Mouse (Mus musculus) midbrain, embryonic 15.5 days (tissue): ENCODE measurements around the gene Hyou1. TPM values are rescaled to one million over a fixed set of nuclear protein-coding genes. Genes with fewer than 3 reads are reported as not detected.
"Not testable (repeated sequence)": the region's sequence is repeated elsewhere in the genome, so short reads cannot be mapped to it uniquely, and the experiment has no call there.

ENCODE experiments used
- ATAC-seq: fragments of 200-750 bp; cut with Nextera tagmentation; replicated peaks from 2 replicates; pipeline ENCODE4 v1.8.0; 2017; ENCODE audit warnings: moderate TSS enrichment
- H3K27ac ChIP-seq: fragments of 300-500 bp; sonication (generic); 2 replicates; pipeline ENCODE4 v1.5.1; 2015; ENCODE audit warnings: mild to moderate bottlenecking, inconsistent platforms
- H3K27me3 ChIP-seq: fragments of 300-500 bp; sonication (generic); replicated peaks from 2 replicates; pipeline ENCODE4 v1.6.1; 2015; ENCODE audit warnings: inconsistent platforms
- H3K36me3 ChIP-seq: fragments of 300-500 bp; sonication (generic); replicated peaks from 2 replicates; pipeline ENCODE4 v1.6.1; 2015; ENCODE audit warnings: inconsistent platforms
- H3K4me1 ChIP-seq: fragments of 300-500 bp; sonication (generic); 2 replicates; pipeline ENCODE4 v1.6.1; 2015; ENCODE audit warnings: inconsistent platforms
- H3K4me2 ChIP-seq: fragments of 300-500 bp; sonication (generic); 2 replicates; pipeline ENCODE4 v1.6.1; 2015; ENCODE audit warnings: inconsistent platforms, mild to moderate bottlenecking, moderate library complexity
- H3K4me3 ChIP-seq: fragments of 300-500 bp; sonication (generic); 2 replicates; pipeline ENCODE4 v1.5.1; 2015; ENCODE audit warnings: mild to moderate bottlenecking, inconsistent platforms
- H3K9ac ChIP-seq: fragments of 300-500 bp; sonication (generic); 2 replicates; pipeline ENCODE4 v1.6.1; 2015; ENCODE audit warnings: mild to moderate bottlenecking, inconsistent platforms
- H3K9me3 ChIP-seq: fragments of 300-500 bp; sonication (generic); 2 replicates; pipeline ENCODE4 v1.6.1; 2016; ENCODE audit warnings: inconsistent platforms
- WGBS: fragments of 180-500 bp; shearing (Covaris S2); methylation state at CpG from one replicate; pipeline ENCODE4 v1.1.7; 2015; ENCODE audit warnings: mixed read lengths; 5-methylcytosine and 5-hydroxymethylcytosine counted together
- polyA plus RNA-seq: library from polyadenylated mRNA; unstranded; fragments of >200 nt; fragmentation: Nextera tagmentation; extraction: Ambion mirVana; gene quantifications from 2 replicates; pipeline ENCODE4 v1.2.1, GENCODE M21; 2015

Gene Hyou1
- polyA plus RNA-seq = 28.1 and 29.7 TPM in 2 replicates

- ATAC-seq = peak; percentile 98
- H3K4me3 ChIP-seq = peak within 1 kb of the TSS; percentile 77
- peaks cover 32% of the 10 kb centered on the region for H3K36me3 ChIP-seq
- under 1% methylated on average over 83 of the region's 83 CpGs for WGBS
- no peaks in the 10 kb centered on the region for H3K27me3 ChIP-seq
- H3K4me1 ChIP-seq = peaks cover 17% of the 10 kb centered on the region
- peak within 1 kb of the TSS; percentile 87 for H3K27ac ChIP-seq
- peak within 1 kb of the TSS; percentile 80 for H3K9ac ChIP-seq
- no peaks in the 10 kb centered on the region for H3K9me3 ChIP-seq
- peak within 1 kb of the TSS; percentile 87 for H3K4me2 ChIP-seq
These were observed at the start of gene Hyou1 for GRCm38 (mm10) chr9:44379054-44379834. Gene Hyou1 (plus strand): TSS chr9:44379490.

GRCm38 (mm10) chr9:44330736-44331135 is 48.6 kb upstream of the Hyou1 start:
- H3K4me1 ChIP-seq = peaks cover 18% of the 10 kb centered on the region
- no peak overlapping the region for H3K4me2 ChIP-seq
- no peak overlapping the region for H3K27ac ChIP-seq
- H3K9ac ChIP-seq = no peak overlapping the region
- peaks cover 38% of the 10 kb centered on the region for H3K36me3 ChIP-seq
- H3K4me3 ChIP-seq = no peak overlapping the region
- ATAC-seq = no peak
- no peaks in the 10 kb centered on the region for H3K27me3 ChIP-seq
- H3K9me3 ChIP-seq = no peaks in the 10 kb centered on the region
- WGBS = 97% methylated on average over 6 of the region's 6 CpGs

GRCm38 (mm10) chr9:44332918-44333638 is 46.2 kb upstream of the Hyou1 start:
- Histone ChIP-seq H3K9ac (no peak overlapping the region), H3K9me3 (no peaks in the 10 kb centered on the region), H3K27ac (no peak overlapping the region), H3K36me3 (peaks cover 38% of the 10 kb centered on the region), H3K4me1 (peaks cover 24% of the 10 kb centered on the region), H3K27me3 (no peaks in the 10 kb centered on the region), H3K4me2 (no peak overlapping the region), H3K4me3 (no peak overlapping the region)
- WGBS = 95% methylated on average over 13 of the region's 13 CpGs
- ATAC-seq = no peak

GRCm38 (mm10) chr9:44334396-44335330 is 44.6 kb upstream of the Hyou1 start, which contains the start of gene H2afx:
Gene H2afx (plus strand): TSS chr9:44334694.
- under 1% methylated on average over 91 of the region's 91 CpGs for WGBS
- peak within 1 kb of the TSS; percentile 88 for H3K4me2 ChIP-seq
- ATAC-seq = peak; percentile 97
- peaks cover 21% of the 10 kb centered on the region for H3K4me1 ChIP-seq
- H3K27me3 ChIP-seq = no peaks in the 10 kb centered on the region
- H3K9ac ChIP-seq = peak within 1 kb of the TSS; percentile 96
- peak within 1 kb of the TSS; percentile 88 for H3K4me3 ChIP-seq
- peaks cover 33% of the 10 kb centered on the region for H3K36me3 ChIP-seq
- H3K27ac ChIP-seq = peak within 1 kb of the TSS; percentile 88
- H3K9me3 ChIP-seq = no peaks in the 10 kb centered on the region

- peaks cover 21% of the 10 kb centered on the region for H3K4me1 ChIP-seq
These were observed 43.8 kb upstream of the Hyou1 start for GRCm38 (mm10) chr9:44335331-44336092.

GRCm38 (mm10) chr9:44336093-44336406 is 43.2 kb upstream of the Hyou1 start:
- ATAC-seq = no peak
- peaks cover 21% of the 10 kb centered on the region for H3K4me1 ChIP-seq
- peak overlapping the region; percentile 96 for H3K9ac ChIP-seq
- 2% methylated on average over 5 of the region's 5 CpGs for WGBS
- H3K4me3 ChIP-seq = peak overlapping the region; percentile 88
- peak overlapping the region; percentile 88 for H3K4me2 ChIP-seq
- H3K36me3 ChIP-seq = peaks cover 26% of the 10 kb centered on the region
- H3K27me3 ChIP-seq = no peaks in the 10 kb centered on the region
- no peaks in the 10 kb centered on the region for H3K9me3 ChIP-seq
- H3K27ac ChIP-seq = peak overlapping the region; percentile 88; the same call in 1 of the 2 replicates

More at GRCm38 (mm10) chr9:44335331-44336092, 43.8 kb upstream of the Hyou1 start:
- Histone ChIP-seq H3K4me3 (peak overlapping the region; percentile 88), H3K9ac (peak overlapping the region; percentile 96), H3K27me3 (no peaks in the 10 kb centered on the region), H3K27ac (peak overlapping the region; percentile 88), H3K9me3 (no peaks in the 10 kb centered on the region), H3K4me2 (peak overlapping the region; percentile 88), H3K36me3 (peaks cover 30% of the 10 kb centered on the region)
- no peak for ATAC-seq
- WGBS = under 1% methylated on average over 50 of the region's 50 CpGs

GRCm38 (mm10) chr9:44336513-44336912 is 42.8 kb upstream of the Hyou1 start:
- Histone ChIP-seq H3K9ac (peak overlapping the region; percentile 27), H3K4me2 (peak overlapping the region; percentile 88), H3K36me3 (peaks cover 22% of the 10 kb centered on the region), H3K4me1 (peaks cover 21% of the 10 kb centered on the region), H3K4me3 (peak overlapping the region; percentile 88)
- 32% methylated on average over 4 of the region's 4 CpGs for WGBS
- not testable (repeated sequence) for H3K9me3 ChIP-seq, H3K27me3 ChIP-seq, H3K27ac ChIP-seq, ATAC-seq

GRCm38 (mm10) chr9:44336964-44337363 is 42.3 kb upstream of the Hyou1 start:
- Histone ChIP-seq H3K9me3 (no peaks in the 10 kb centered on the region), H3K36me3 (peaks cover 17% of the 10 kb centered on the region), H3K4me2 (peak overlapping the region; percentile 88), H3K27ac (no peak overlapping the region), H3K9ac (peak overlapping the region; percentile 27), H3K4me3 (peak overlapping the region; percentile 88; the same call in 1 of the 2 replicates), H3K27me3 (no peaks in the 10 kb centered on the region), H3K4me1 (peaks cover 21% of the 10 kb centered on the region)
- no peak for ATAC-seq
- WGBS = 88% methylated on average over 3 of the region's 3 CpGs

GRCm38 (mm10) chr9:44337436-44338169 is 41.7 kb upstream of the Hyou1 start:
- Histone ChIP-seq H3K4me2 (no peak overlapping the region; the same call in 1 of the 2 replicates), H3K36me3 (peaks cover 13% of the 10 kb centered on the region), H3K4me1 (peaks cover 22% of the 10 kb centered on the region), H3K27ac (no peak overlapping the region), H3K4me3 (no peak overlapping the region), H3K27me3 (no peaks in the 10 kb centered on the region), H3K9ac (peak overlapping the region; percentile 27; the same call in 1 of the 2 replicates), H3K9me3 (no peaks in the 10 kb centered on the region)
- WGBS = 65% methylated on average over 9 of the region's 9 CpGs
- ATAC-seq = no peak

GRCm38 (mm10) chr9:44338574-44338973 is 40.7 kb upstream of the Hyou1 start:
- 78% methylated on average over 5 of the region's 5 CpGs for WGBS
- H3K4me3 ChIP-seq = no peak overlapping the region
- ATAC-seq = no peak
- H3K36me3 ChIP-seq = peaks cover 4% of the 10 kb centered on the region; the same call in 1 of the 2 replicates
- no peaks in the 10 kb centered on the region for H3K27me3 ChIP-seq
- H3K4me1 ChIP-seq = peaks cover 30% of the 10 kb centered on the region
- H3K9me3 ChIP-seq = no peaks in the 10 kb centered on the region
- no peak overlapping the region for H3K4me2 ChIP-seq
- H3K9ac ChIP-seq = no peak overlapping the region
- no peak overlapping the region for H3K27ac ChIP-seq
